Mouse (Mus musculus): ENCODE measurements at regions not wholly inside any gene's neighbourhood (a gene's known extent, or its start where the extent isn't known, plus 50 kb on each side); places are given as distances from the start of the nearest gene placed in this dataset.

DNA sequence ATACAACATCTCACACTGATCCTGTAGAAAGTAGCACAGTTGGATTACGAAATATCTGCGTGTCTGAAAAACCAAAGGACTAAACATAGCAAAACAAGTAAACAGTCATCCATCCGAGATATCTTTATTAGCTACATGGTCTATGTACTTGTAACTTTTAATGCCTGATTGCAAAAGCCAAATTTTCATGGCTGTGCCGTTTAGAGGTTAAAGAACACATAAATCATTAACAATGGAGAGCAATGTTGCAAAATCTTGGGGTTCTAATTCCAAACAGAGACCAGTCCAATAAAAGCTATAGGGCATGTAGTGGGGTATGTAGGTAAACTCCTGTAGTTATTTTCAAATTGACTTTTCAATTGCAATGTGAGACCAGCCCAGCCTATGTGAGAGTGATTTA lies 162.0 kb downstream of the Vgll3 start:
- TF ChIP-seq POLR2A (IDR thresholded peaks at IDR 0.05; ENCODE audit: extremely low read depth, insufficient read depth, low read length) (no peak), CTCF (IDR thresholded peaks at IDR 0.05; ENCODE audit: extremely low read depth, insufficient read depth, low read length) (no peak)
